Mouse (Mus musculus) kidney, postnatal 25 days (tissue): ENCODE results near the gene Hpn.
A peak's percentile ranks its signal among the peaks of the same experiment; 100 is the strongest.

Source experiments
- DNase-seq, 2 experiments: peaks; one replicate each; pipeline ENCODE4 v3.0.0; 2021; ENCODE audit warnings: mixed read lengths in 2 of 2

Gene Hpn

DNA sequence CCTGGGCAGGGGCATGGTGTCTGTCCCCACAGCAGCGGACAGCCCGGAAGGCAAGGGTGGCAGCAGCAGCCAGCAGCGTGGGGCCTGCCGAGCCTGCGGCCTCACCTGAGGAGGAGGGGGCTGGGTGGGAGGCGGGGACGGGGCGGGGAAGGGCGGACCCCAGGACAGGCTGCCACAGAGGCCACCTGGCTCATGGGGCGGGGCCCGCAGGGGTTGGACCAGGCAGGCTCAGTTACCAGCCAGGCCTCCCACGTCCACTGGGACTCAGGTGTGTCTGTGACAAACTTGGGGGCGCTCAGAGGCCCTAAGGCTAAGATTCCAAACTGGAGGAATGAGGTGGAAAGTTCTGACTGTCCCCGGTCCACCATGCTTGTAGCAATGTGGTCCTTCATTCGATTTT is at the start of gene Hpn:
TSS of gene Hpn (minus strand) at position 109 of the 400 bp plus-strand sequence.
- peak; percentile 87 to 96 for DNase-seq

- no peak for DNase-seq
Measured at GRCm38 (mm10) chr7:31164748-31165147, 49.7 kb upstream of the Hpn start.

- no peak for DNase-seq
Measured at GRCm38 (mm10) chr7:31163666-31164577, 48.8 kb upstream of the Hpn start.

DNA sequence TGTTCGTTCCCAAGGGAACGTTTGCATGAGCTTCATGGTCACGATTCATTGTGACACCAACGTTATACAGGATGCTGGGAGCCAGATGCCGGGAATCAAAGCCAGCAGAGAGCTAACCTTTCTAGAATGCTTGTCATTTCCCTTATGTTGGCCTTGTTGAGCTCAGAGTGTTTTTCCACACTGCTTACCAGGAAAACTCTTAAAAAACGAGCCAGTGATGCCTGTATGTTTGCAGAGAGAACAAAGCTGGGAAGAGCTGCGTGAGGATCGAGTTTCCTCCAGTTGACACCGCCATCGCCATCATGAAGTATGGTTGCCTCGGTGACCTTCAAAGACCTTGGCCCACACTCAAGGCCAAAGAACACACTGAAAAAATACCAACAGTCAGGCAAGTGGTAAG is 47.2 kb upstream of the Hpn start:
- DNase-seq: peak; percentile 45 to 64

DNA sequence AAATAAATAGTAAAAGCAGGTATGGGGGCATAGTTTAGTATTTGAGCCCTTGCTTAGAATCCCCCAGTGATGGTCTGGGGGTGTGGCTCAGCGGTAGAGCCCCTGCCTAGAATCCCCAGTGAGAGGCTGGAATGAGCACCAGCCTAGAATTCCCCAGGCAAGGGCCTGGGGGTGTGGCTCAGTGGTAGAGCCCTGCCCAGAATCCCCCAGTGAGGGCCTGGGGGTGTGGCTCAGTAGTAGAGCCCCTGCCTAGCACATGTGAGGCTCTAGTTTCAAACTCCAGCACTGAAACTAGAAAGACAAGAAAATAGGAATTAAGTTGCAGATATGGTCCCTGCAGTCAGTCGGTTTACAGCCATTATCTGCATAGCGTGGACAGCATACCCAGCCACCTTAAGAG is 46.7 kb upstream of the Hpn start:
- no peak for DNase-seq

GRCm38 (mm10) chr7:31161246-31161645 is 46.2 kb upstream of the Hpn start:
- DNase-seq: no peak

DNA sequence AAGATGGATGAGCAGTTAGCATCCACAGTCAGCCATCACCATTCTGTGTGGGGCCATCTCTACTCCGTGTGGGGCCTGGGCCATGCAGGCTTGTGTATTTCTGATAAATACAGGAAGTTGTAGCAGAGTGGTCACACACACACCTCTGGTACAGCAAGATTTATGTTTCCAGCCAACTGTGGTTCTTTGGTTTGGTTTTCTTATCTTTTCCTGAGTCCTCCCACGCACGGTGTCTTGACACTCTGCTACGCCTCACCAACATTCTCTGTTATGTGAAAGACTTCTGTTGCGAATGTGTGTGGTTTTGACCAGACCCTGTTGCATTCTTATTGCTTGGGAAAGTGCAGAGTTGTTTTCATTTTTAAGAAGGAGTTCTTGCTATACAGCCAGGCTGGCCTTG is 45.7 kb upstream of the Hpn start:
- DNase-seq: no peak

GRCm38 (mm10) chr7:31156034-31156928 is 41.2 kb upstream of the Hpn start:
- peak; percentile 56 to 68 for DNase-seq

DNA sequence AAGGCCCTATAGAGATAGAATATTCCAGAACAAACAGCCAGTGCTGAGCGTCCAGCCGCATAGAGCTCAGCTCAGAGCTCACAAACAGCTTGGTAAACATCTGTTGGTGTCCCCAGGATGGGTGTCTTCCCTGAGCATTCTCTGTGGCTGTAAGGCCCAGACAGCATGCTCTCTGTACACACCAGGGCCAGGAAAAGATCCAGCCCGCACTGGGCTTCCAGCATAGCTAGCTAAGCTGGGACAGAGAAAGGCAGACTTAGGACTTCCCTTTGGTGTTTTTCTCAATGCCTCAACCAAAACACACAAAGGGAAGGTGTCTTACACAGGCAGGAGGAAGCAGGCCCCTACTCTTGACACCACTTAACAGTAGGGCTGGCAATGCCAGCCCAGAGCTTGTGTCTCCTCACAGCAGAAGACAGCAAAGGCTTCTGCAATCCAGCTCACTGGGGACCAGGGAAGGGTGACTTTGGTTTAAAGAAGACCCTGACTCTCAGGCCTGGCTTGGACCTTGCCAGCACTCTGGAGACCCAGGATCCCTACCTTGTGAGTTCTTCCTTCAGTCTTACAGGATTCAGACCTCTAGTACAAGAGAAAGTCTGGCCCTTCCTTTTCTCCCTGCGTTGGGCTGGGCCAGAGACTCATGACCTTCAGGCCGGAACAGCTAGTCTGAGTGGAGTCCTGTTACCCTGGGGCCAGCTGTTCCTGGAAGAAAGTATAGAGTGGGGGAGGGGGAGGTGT is 40.4 kb upstream of the Hpn start, which contains the start of gene Gramd1a:
TSS of gene Gramd1a (minus strand) at position 601 of the 738 bp plus-strand sequence.
- DNase-seq: peak; percentile 54 to 77

GRCm38 (mm10) chr7:31153536-31154320 is 38.6 kb upstream of the Hpn start:
- no peak for DNase-seq

- DNase-seq: peak; percentile 65 to 83
Measured at GRCm38 (mm10) chr7:31151301-31152241, 36.5 kb upstream of the Hpn start.

- DNase-seq: peak; percentile 86 to 95
Measured at GRCm38 (mm10) chr7:31150566-31151300, 35.6 kb upstream of the Hpn start.

GRCm38 (mm10) chr7:31149751-31150565 is 34.9 kb upstream of the Hpn start:
- no peak for DNase-seq

DNA sequence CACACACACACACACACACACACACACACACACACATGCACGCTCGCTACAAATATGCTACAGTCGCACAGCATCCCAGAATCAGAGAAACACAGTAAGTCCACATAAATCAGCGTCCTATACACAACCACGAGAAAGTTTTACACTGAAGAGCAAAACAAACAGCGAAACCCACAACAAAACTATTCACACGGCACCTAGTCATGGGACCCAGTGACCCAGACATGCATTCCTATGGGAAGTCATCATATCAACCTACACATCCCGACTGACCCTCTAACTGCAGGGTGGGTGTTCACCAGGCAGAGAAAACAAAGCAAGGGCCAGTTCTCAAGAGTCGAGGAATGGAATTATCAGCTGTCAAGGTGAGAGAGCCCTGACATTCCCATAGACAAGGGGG is 34.2 kb upstream of the Hpn start:
- DNase-seq: no peak

- peak; percentile 60 to 82 for DNase-seq
Measured at GRCm38 (mm10) chr7:31148756-31149155, 33.7 kb upstream of the Hpn start.

- no peak for DNase-seq
Measured at GRCm38 (mm10) chr7:31148086-31148485, 33.0 kb upstream of the Hpn start.

DNA sequence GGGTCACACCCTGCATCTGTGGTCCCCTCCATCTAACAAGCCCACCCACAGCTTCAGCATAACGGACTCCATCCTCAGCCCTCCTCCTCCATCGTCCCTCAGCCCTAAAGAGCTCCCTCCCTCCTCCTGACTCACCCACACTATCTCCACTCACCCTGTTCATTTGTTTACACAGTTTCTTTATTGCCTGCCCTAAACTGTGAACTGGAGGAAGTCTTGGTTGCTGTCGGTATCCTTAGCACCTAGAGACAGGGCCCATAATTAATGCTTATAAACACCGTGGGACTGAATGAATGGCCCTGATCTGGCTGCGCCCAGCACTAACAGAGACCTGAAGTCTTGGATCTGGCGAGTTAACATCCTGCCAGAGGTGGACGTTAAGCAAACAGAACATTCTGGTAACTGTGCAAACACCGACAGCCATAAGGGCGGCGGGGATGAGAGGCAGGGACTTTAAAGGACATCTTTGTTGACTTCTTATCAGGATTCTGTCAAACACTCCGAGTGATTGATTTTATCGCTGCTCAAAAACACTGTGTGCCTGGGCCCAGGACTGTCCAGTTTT is 30.6 kb upstream of the Hpn start:
- DNase-seq: no peak

- no peak for DNase-seq
Measured at GRCm38 (mm10) chr7:31144886-31145285, 29.8 kb upstream of the Hpn start.

DNA sequence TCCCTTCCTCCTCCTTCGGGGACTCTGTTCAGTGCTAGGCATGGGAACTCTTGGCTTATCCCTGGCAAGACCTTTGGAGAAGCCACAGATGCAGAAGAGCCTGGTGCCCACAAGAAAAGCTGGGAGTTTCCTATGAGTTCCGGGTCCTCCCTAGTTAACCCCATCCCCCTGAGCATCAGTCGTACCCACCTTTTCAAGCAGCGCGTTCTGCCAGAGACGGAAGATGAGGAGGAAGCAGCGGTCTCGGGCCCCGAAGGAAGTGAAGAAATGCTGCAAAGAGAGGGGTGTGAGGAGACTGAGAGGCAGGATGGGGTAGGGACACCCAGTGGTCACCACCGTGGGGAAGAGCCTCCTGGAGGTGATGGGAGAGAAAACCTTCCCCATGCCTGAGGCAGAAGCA is 25.9 kb upstream of the Hpn start:
- DNase-seq: no peak
